Mouse (Mus musculus) bone marrow, adult 2 months (tissue): ENCODE results near the gene Pdlim3.

Source experiments
- CTCF ChIP-seq: fragments of 200-500 bp; IDR thresholded peaks from 2 replicates; pipeline ENCODE4 v1.5.1; 2011; ENCODE audit warnings: low read length, control low read depth; ENCODE audit not compliant: control insufficient read depth, insufficient read depth
- POLR2A ChIP-seq: fragments of 200-500 bp; IDR thresholded peaks from 2 replicates; pipeline ENCODE4 v1.6.1; 2011; ENCODE audit warnings: low read depth, mild to moderate bottlenecking, control low read depth, low read length, borderline replicate concordance; ENCODE audit not compliant: control insufficient read depth

- TF ChIP-seq CTCF (no peak), POLR2A (no peak)
These were observed 36.9 kb downstream of the Pdlim3 start for GRCm38 (mm10) chr8:45922116-45922515.
